Mouse (Mus musculus): ENCODE measurements around the gene Jup.
A peak's percentile ranks its signal among the peaks of the same experiment; 100 is the strongest.
"Not testable (repeated sequence)": the region's sequence is repeated elsewhere in the genome, so short reads cannot be mapped to it uniquely, and the experiment has no call there.

Jup gene

GRCm38 (mm10) chr11:100355972-100356818, 41.4 kb downstream of the Jup start, which contains the start of gene Hap1:
Gene Hap1, minus strand, starts transcription at chr11:100356128.
- peak; percentile 79 for DNase-seq

- DNase-seq: peak; percentile 45
These were observed 42.2 kb downstream of the Jup start for GRCm38 (mm10) chr11:100355151-100355951.

- DNase-seq: peak; percentile 31
These were observed 45.3 kb downstream of the Jup start for GRCm38 (mm10) chr11:100352076-100352857.

- DNase-seq: no peak
These were observed 53.3 kb downstream of the Jup start for GRCm38 (mm10) chr11:100344269-100344668.

- DNase-seq: no peak
These were observed 61.8 kb downstream of the Jup start for GRCm38 (mm10) chr11:100335731-100336130.

GRCm38 (mm10) chr11:100333944-100334457, 63.6 kb downstream of the Jup start, which contains the start of gene Gast:
Gene Gast, plus strand, starts transcription at chr11:100334407.
- no peak for DNase-seq

GRCm38 (mm10) chr11:100332766-100333515, 64.6 kb downstream of the Jup start:
- no peak for DNase-seq

GRCm38 (mm10) chr11:100330816-100331375, 66.7 kb downstream of the Jup start:
- not testable (repeated sequence) for DNase-seq

- no peak for DNase-seq
These were observed 67.3 kb downstream of the Jup start for GRCm38 (mm10) chr11:100330235-100330634.

GRCm38 (mm10) chr11:100327761-100328160, 69.8 kb downstream of the Jup start:
- DNase-seq: no peak

GRCm38 (mm10) chr11:100327316-100327715, 70.2 kb downstream of the Jup start:
- no peak for DNase-seq

GRCm38 (mm10) chr11:100325062-100325629, 72.4 kb downstream of the Jup start:
- no peak for DNase-seq

- peak; percentile 46 for DNase-seq
These were observed 74.0 kb downstream of the Jup start for GRCm38 (mm10) chr11:100323578-100323977.

- no peak for DNase-seq
These were observed 74.8 kb downstream of the Jup start for GRCm38 (mm10) chr11:100322591-100323258.

GRCm38 (mm10) chr11:100321479-100322305, 75.9 kb downstream of the Jup start:
- DNase-seq: peak; percentile 22

GRCm38 (mm10) chr11:100320701-100321410, 76.7 kb downstream of the Jup start:
- not testable (repeated sequence) for DNase-seq

- DNase-seq: peak; percentile 94
These were observed 77.4 kb downstream of the Jup start for GRCm38 (mm10) chr11:100320172-100320630.

GRCm38 (mm10) chr11:100319492-100320171, 77.9 kb downstream of the Jup start, which contains the start of gene Eif1:
Gene Eif1, plus strand, starts transcription at chr11:100319885.
- peak; percentile 100 for DNase-seq
